Mouse (Mus musculus): ENCODE results near the gene Gabarap. TPM values are rescaled to one million over a fixed set of nuclear protein-coding genes. Genes with fewer than 3 reads are reported as not detected.

The Gabarap gene
- total and polyA plus RNA-seq, 3 experiments = 132 to 241 TPM; not detected in 1

DNA sequence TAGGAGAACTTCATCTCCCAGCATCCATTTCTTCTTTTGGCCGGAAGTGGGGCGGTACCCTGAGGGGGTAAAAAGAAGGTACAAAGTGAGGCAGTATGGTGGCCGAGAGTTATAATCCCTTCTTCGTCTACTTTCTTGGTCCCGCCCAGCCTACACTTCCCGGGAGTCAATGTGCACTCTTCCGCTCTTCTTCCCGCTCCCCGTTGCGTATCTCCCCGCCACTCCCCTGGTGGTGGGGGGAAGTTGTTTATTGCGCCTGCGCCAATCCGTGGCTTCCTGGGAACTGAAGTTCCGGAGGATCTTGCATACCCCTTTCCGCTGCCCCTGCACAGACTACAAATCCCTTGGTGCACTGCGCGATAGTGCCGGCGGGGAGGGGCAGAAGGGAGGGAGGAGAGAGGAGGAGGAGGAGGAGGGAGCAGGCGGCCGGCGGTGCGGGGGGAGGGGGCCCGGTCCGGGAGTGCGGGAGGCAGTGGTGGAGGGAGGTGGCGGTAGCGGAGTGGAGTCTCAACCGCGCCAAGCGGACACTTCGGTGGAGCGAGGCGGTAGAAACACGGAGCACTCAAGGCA lies 4.5 kb downstream of the Gabarap start, which contains the start of gene Phf23 (continued):
- TF ChIP-seq BHLHE40 (IDR thresholded peaks at IDR 0.05; ENCODE audit: borderline replicate concordance, low read depth, low read length) (no peak), ZNF384 (IDR thresholded peaks at IDR 0.05; ENCODE audit: low read depth, low read length) (no peak), SMC3 (IDR thresholded peaks at IDR 0.05; ENCODE audit: low read depth, low read length) (no peak), ETS1 (IDR thresholded peaks at IDR 0.05; ENCODE audit: low read depth, low read length) (peak; percentile 25; the same call in 1 of the 2 replicates), SIN3A (IDR thresholded peaks at IDR 0.05; ENCODE audit: low read length) (peak; percentile 95), RCOR1 (IDR thresholded peaks at IDR 0.05; ENCODE audit: low read depth, low read length) (no peak), ZC3H11A (IDR thresholded peaks at IDR 0.05; ENCODE audit: low read depth, low read length) (no peak), ZMIZ1 (IDR thresholded peaks at IDR 0.05; ENCODE audit: low read depth, low read length) (0 out of 2 replicates have a peak, but pooled peaks have one; percentile 45), E2F4 (IDR thresholded peaks at IDR 0.05; ENCODE audit: borderline replicate concordance, low read depth, low read length) (peak; percentile 97; the same call in 1 of the 2 replicates), MAFK (IDR thresholded peaks at IDR 0.05; ENCODE audit: borderline replicate concordance, low read depth, low read length) (no peak), GATA1 (IDR thresholded peaks at IDR 0.05; ENCODE audit: low read depth, low read length) (peak; percentile 59), KAT2A (conservative IDR thresholded peaks at IDR 0.05; ENCODE audit: low read depth, low read length) (peak; percentile 95), RAD21 (IDR thresholded peaks at IDR 0.05; ENCODE audit: low read depth, low read length) (no peak), EP300 (IDR thresholded peaks at IDR 0.05; ENCODE audit: low read depth in 1 of 2, low read length in 2 of 2) (no peak), USF2 (IDR thresholded peaks at IDR 0.05; ENCODE audit: borderline replicate concordance in 1 of 2, insufficient read depth in 1 of 2, low read depth in 1 of 2, low read length in 2 of 2) (no peak), NELFE (IDR thresholded peaks at IDR 0.05; ENCODE audit: low read depth, low read length) (peak; percentile 56; the same call in 1 of the 2 replicates), TBP (IDR thresholded peaks at IDR 0.05; ENCODE audit: low read depth, low read length) (peak; percentile 50; the same call in 1 of the 2 replicates), TAL1 (IDR thresholded peaks at IDR 0.05; ENCODE audit: low read length) (no peak), MYC (IDR thresholded peaks at IDR 0.05; ENCODE audit: low read depth, low read length) (peak; percentile 81), CHD2 (IDR thresholded peaks at IDR 0.05; ENCODE audit: low read length) (no peak), POLR2AphosphoS2 (IDR thresholded peaks at IDR 0.05; ENCODE audit: low read length) (peak; percentile 81)

DNA sequence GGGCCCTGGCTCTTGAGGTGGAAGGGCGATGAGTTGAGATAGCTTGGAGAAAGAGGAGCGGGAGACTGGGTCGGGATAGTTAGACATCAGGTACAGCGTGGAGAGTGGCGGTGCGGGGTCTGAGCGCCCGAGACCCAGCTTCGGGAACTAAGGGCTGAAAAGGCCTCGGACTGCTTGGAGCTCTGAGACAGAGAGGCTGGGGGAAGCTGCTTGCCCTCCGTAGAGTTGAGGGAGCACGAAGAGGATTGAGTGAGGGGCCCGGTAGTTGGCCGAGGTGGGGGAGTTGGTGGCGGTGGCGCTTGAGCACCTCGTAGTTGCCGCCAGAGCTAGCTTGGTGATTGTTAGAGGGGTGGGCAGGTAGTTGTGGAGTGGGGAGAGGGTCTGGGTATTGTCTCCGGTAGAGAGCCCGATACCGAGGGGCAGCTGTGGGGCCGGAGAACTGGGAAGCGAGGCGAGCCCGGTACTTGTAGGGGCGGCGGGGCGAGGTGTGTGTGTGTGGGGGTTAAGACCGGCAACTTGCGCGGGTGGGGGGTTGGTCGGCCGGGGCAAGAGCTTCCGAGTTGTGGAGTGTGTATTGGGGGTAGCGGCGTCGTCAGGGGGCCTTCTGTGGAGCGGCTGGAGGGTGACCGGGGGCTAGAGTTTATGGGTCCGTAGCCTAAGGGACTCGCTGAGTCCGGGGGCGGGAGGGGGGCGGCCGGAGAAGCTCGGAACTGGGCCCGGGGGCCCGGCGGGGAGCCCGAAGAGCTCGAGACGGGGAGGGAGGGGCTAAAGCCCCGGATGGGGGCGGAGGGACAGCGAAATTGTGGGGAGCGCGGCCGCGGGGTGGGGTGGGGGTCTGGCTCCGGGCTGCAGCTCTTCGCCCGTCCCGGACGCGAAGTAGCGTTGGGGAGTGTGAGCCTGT lies 5.5 kb downstream of the Gabarap start:
- peak overlapping the region; percentile 66 to 98 for H3K4me3 ChIP-seq (ENCODE audit: control insufficient read depth in 1 of 2, insufficient read depth in 1 of 2, low read depth in 2 of 2, low read length in 2 of 2)
- H3K79me2 ChIP-seq (ENCODE audit: control insufficient read depth, insufficient read depth, low read length, poor library complexity) = peaks cover 41% of the 10 kb centered on the region
- peaks cover 12 to 40% of the 10 kb centered on the region in 2 experiments for H3K4me1 ChIP-seq (ENCODE audit: control insufficient read depth in 1 of 2, insufficient read depth in 2 of 2, low read length in 2 of 2)
- no peaks in the 10 kb centered on the region for H3K9me3 ChIP-seq (replicated peaks; ENCODE audit: insufficient read depth, low read length)
- peak; percentile 79 for DNase-seq (ENCODE audit: low read depth, low spot score)
- H3K36me3 ChIP-seq (ENCODE audit: control insufficient read depth in 1 of 2, insufficient read depth in 2 of 2, low read length in 2 of 2) = peaks cover 8 to 44% of the 10 kb centered on the region in 2 experiments
- peak overlapping the region; percentile 88 for H3K27ac ChIP-seq (ENCODE audit: control insufficient read depth, low read depth, low read length)
- no peaks in the 10 kb centered on the region for H3K27me3 ChIP-seq (ENCODE audit: control insufficient read depth in 1 of 2, insufficient read depth in 2 of 2, low read length in 2 of 2)
- peak overlapping the region; percentile 99 for H3K9ac ChIP-seq (ENCODE audit: control insufficient read depth, low read depth, low read length, poor library complexity, severe bottlenecking)
- TF ChIP-seq TBP (IDR thresholded peaks at IDR 0.05; ENCODE audit: low read depth, low read length) = no peak
- no peak for TF ChIP-seq NELFE (IDR thresholded peaks at IDR 0.05; ENCODE audit: low read depth, low read length)
- TF ChIP-seq JUND (IDR thresholded peaks at IDR 0.05; ENCODE audit: low read depth, low read length) = no peak
- TF ChIP-seq MYC (IDR thresholded peaks at IDR 0.05; ENCODE audit: low read depth, low read length) = no peak
- no peak for TF ChIP-seq ELF1 (IDR thresholded peaks at IDR 0.05; ENCODE audit: low read depth, low read length)
- TF ChIP-seq MEF2A (IDR thresholded peaks at IDR 0.05; ENCODE audit: extremely low read depth, insufficient replicate concordance, low read depth, low read length, poor library complexity, severe bottlenecking) = no peak
- no peak for TF ChIP-seq ZNF384 (IDR thresholded peaks at IDR 0.05; ENCODE audit: low read depth, low read length)
- no peak for TF ChIP-seq E2F4 (IDR thresholded peaks at IDR 0.05; ENCODE audit: borderline replicate concordance, low read depth, low read length)
- TF ChIP-seq GATA1 (IDR thresholded peaks at IDR 0.05; ENCODE audit: low read depth, low read length) = no peak
- peak; percentile 29; the same call in 1 of the 2 replicates for TF ChIP-seq ZMIZ1 (IDR thresholded peaks at IDR 0.05; ENCODE audit: low read depth, low read length)
- no peak for TF ChIP-seq MAFK (IDR thresholded peaks at IDR 0.05; ENCODE audit: borderline replicate concordance, low read depth, low read length)
- TF ChIP-seq BHLHE40 (IDR thresholded peaks at IDR 0.05; ENCODE audit: borderline replicate concordance, low read depth, low read length) = no peak
- TF ChIP-seq MXI1 (IDR thresholded peaks at IDR 0.05; ENCODE audit: low read depth, low read length) = no peak
- no peak for TF ChIP-seq CTCF (IDR thresholded peaks at IDR 0.05 in 2 of 3, conservative IDR thresholded peaks at IDR 0.05 in 1 of 3; ENCODE audit: control insufficient read depth in 1 of 3, insufficient read depth in 1 of 3, low read depth in 2 of 3, low read length in 3 of 3, poor library complexity in 1 of 3, severe bottlenecking in 1 of 3)
- TF ChIP-seq ZKSCAN1 (IDR thresholded peaks at IDR 0.05; ENCODE audit: low read depth, low read length) = no peak
- TF ChIP-seq TCF12 (IDR thresholded peaks at IDR 0.05; ENCODE audit: low read depth, low read length) = 0 out of 2 replicates have a peak, but pooled peaks have one; percentile 1
- TF ChIP-seq CHD1 (IDR thresholded peaks at IDR 0.05; ENCODE audit: low read depth, low read length) = no peak
- TF ChIP-seq USF2 (IDR thresholded peaks at IDR 0.05; ENCODE audit: borderline replicate concordance in 1 of 2, insufficient read depth in 1 of 2, low read depth in 1 of 2, low read length in 2 of 2) = no peak
- peak; percentile 38 for TF ChIP-seq HCFC1 (IDR thresholded peaks at IDR 0.05; ENCODE audit: low read depth, low read length)
